Mouse (Mus musculus): ENCODE measurements around the gene Rbm20. TPM values are rescaled to one million over a fixed set of nuclear protein-coding genes. Genes with fewer than 3 reads are reported as not detected.

The Rbm20 gene
- total RNA-seq, 2 experiments from 2014 or later, result 0.17 TPM; not detected in 1

- ATAC-seq (replicated peaks; ENCODE audit: poor library complexity), result peak; percentile 33
Measured at GRCm38 (mm10) chr19:53808041-53808777, 131.1 kb downstream of the Rbm20 start.

- ATAC-seq (replicated peaks; ENCODE audit: poor library complexity), result peak; percentile 56
Measured at GRCm38 (mm10) chr19:53809185-53809861, 132.2 kb downstream of the Rbm20 start.

GRCm38 (mm10) chr19:53810024-53810423 is 132.9 kb downstream of the Rbm20 start:
- ATAC-seq (replicated peaks; ENCODE audit: poor library complexity), result peak; percentile 8; the same call in 1 of the 2 replicates

GRCm38 (mm10) chr19:53810584-53810983 is 133.5 kb downstream of the Rbm20 start:
- no peak for ATAC-seq (replicated peaks; ENCODE audit: poor library complexity)

- no peak for ATAC-seq (replicated peaks; ENCODE audit: poor library complexity)
Measured at GRCm38 (mm10) chr19:53813576-53813975, 136.5 kb downstream of the Rbm20 start.

GRCm38 (mm10) chr19:53815714-53816113 is 138.6 kb downstream of the Rbm20 start:
- ATAC-seq (replicated peaks; ENCODE audit: poor library complexity), result no peak

GRCm38 (mm10) chr19:53816242-53816641 is 139.1 kb downstream of the Rbm20 start:
- ATAC-seq (replicated peaks; ENCODE audit: poor library complexity), result peak; percentile 26

GRCm38 (mm10) chr19:53819299-53819698 is 142.2 kb downstream of the Rbm20 start:
- peak; percentile 77 for ATAC-seq (replicated peaks; ENCODE audit: poor library complexity)

- ATAC-seq (replicated peaks; ENCODE audit: poor library complexity), result 0 out of 2 replicates have a peak, but pooled peaks have one; percentile 24
Measured at GRCm38 (mm10) chr19:53821241-53822120, 144.4 kb downstream of the Rbm20 start.

GRCm38 (mm10) chr19:53823847-53824246 is 146.7 kb downstream of the Rbm20 start:
- ATAC-seq (replicated peaks; ENCODE audit: poor library complexity), result no peak

- ATAC-seq (replicated peaks; ENCODE audit: poor library complexity), result peak; percentile 83
Measured at GRCm38 (mm10) chr19:53824872-53825680, 148.0 kb downstream of the Rbm20 start.

GRCm38 (mm10) chr19:53829990-53830389 is 152.9 kb downstream of the Rbm20 start:
- ATAC-seq (replicated peaks; ENCODE audit: poor library complexity), result no peak

GRCm38 (mm10) chr19:53830407-53831163 is 153.5 kb downstream of the Rbm20 start:
- ATAC-seq (replicated peaks; ENCODE audit: poor library complexity), result peak; percentile 88

GRCm38 (mm10) chr19:53831164-53831448 is 154.0 kb downstream of the Rbm20 start:
- no peak for ATAC-seq (replicated peaks; ENCODE audit: poor library complexity)

- ATAC-seq (replicated peaks; ENCODE audit: poor library complexity), result no peak
Measured at GRCm38 (mm10) chr19:53832512-53832911, 155.4 kb downstream of the Rbm20 start.

GRCm38 (mm10) chr19:53833745-53834369 is 156.8 kb downstream of the Rbm20 start:
- no peak for ATAC-seq (replicated peaks; ENCODE audit: poor library complexity)

- ATAC-seq (replicated peaks; ENCODE audit: poor library complexity), result no peak
Measured at GRCm38 (mm10) chr19:53836569-53837454, 159.7 kb downstream of the Rbm20 start.

- ATAC-seq (replicated peaks; ENCODE audit: poor library complexity), result peak; percentile 28
Measured at GRCm38 (mm10) chr19:53838850-53839249, 161.7 kb downstream of the Rbm20 start.
